Mouse (Mus musculus) limb, embryonic 15.5 days (tissue): ENCODE results near the gene Chpf2. TPM values are rescaled to one million over a fixed set of nuclear protein-coding genes. Genes with fewer than 3 reads are reported as not detected.

ENCODE experiments used
- ATAC-seq: fragments of 200-750 bp; cut with Nextera tagmentation; 2 replicates; pipeline ENCODE4 v1.8.0; 2017; ENCODE audit warnings: low read depth, moderate TSS enrichment; ENCODE audit not compliant: insufficient number of reproducible peaks, low FRiP score, low TSS enrichment
- H3K27ac ChIP-seq: fragments of 300-500 bp; sonication (generic); 2 replicates; pipeline ENCODE4 v1.5.1; 2015; ENCODE audit warnings: moderate library complexity, mild to moderate bottlenecking, inconsistent platforms
- H3K27me3 ChIP-seq: fragments of 300-500 bp; sonication (generic); 2 replicates; pipeline ENCODE4 v1.6.1; 2015; ENCODE audit warnings: inconsistent platforms
- H3K36me3 ChIP-seq: fragments of 300-500 bp; sonication (generic); 2 replicates; pipeline ENCODE4 v1.6.1; 2015; ENCODE audit warnings: inconsistent platforms
- H3K4me1 ChIP-seq: fragments of 300-500 bp; sonication (generic); 2 replicates; pipeline ENCODE4 v1.6.1; 2015; ENCODE audit warnings: inconsistent platforms
- H3K4me2 ChIP-seq: fragments of 300-500 bp; sonication (generic); 2 replicates; pipeline ENCODE4 v1.6.1; 2015; ENCODE audit warnings: mild to moderate bottlenecking, inconsistent platforms
- H3K4me3 ChIP-seq: fragments of 300-500 bp; sonication (generic); 2 replicates; pipeline ENCODE4 v1.5.1; 2015; ENCODE audit warnings: mild to moderate bottlenecking, inconsistent platforms
- H3K9ac ChIP-seq: fragments of 300-500 bp; sonication (generic); 2 replicates; pipeline ENCODE4 v1.6.1; 2015; ENCODE audit warnings: inconsistent platforms
- H3K9me3 ChIP-seq: fragments of 300-500 bp; sonication (generic); 2 replicates; pipeline ENCODE4 v1.6.1; 2016; ENCODE audit warnings: inconsistent platforms
- WGBS: fragments of 180-500 bp; shearing (Covaris S2); methylation state at CpG from one replicate; pipeline ENCODE4 v1.1.7; 2015; 5-methylcytosine and 5-hydroxymethylcytosine counted together
- polyA plus RNA-seq: library from polyadenylated mRNA; unstranded; fragments of >200 nt; fragmentation: Nextera tagmentation; extraction: Ambion mirVana; gene quantifications from 2 replicates; pipeline ENCODE4 v1.2.1, GENCODE M21; 2015

The Chpf2 gene
- polyA plus RNA-seq, 1 experiment from 2014 or later = 37.7 TPM

- WGBS = 84% methylated on average over 1 of the region's 1 CpGs
- no peaks in the 10 kb centered on the region for H3K27me3 ChIP-seq
- H3K4me1 ChIP-seq = peaks cover 15% of the 10 kb centered on the region
- no peaks in the 10 kb centered on the region for H3K9me3 ChIP-seq
- no peak for ATAC-seq
- H3K27ac ChIP-seq = no peak overlapping the region
- peaks cover 44% of the 10 kb centered on the region for H3K36me3 ChIP-seq
- H3K9ac ChIP-seq = 0 out of 2 replicates have a peak overlapping the region, but pooled peaks have one; percentile 78
- H3K4me2 ChIP-seq = peak overlapping the region; percentile 81
- H3K4me3 ChIP-seq = peak overlapping the region; percentile 79
Measured at GRCm38 (mm10) chr5:24575948-24576347, 10.6 kb upstream of the Chpf2 start.

- WGBS = under 1% methylated on average over 32 of the region's 32 CpGs
- peak; percentile 0; the same call in 1 of the 2 replicates for ATAC-seq
- no peaks in the 10 kb centered on the region for H3K9me3 ChIP-seq
Measured at GRCm38 (mm10) chr5:24576801-24577182, 9.7 kb upstream of the Chpf2 start.

DNA sequence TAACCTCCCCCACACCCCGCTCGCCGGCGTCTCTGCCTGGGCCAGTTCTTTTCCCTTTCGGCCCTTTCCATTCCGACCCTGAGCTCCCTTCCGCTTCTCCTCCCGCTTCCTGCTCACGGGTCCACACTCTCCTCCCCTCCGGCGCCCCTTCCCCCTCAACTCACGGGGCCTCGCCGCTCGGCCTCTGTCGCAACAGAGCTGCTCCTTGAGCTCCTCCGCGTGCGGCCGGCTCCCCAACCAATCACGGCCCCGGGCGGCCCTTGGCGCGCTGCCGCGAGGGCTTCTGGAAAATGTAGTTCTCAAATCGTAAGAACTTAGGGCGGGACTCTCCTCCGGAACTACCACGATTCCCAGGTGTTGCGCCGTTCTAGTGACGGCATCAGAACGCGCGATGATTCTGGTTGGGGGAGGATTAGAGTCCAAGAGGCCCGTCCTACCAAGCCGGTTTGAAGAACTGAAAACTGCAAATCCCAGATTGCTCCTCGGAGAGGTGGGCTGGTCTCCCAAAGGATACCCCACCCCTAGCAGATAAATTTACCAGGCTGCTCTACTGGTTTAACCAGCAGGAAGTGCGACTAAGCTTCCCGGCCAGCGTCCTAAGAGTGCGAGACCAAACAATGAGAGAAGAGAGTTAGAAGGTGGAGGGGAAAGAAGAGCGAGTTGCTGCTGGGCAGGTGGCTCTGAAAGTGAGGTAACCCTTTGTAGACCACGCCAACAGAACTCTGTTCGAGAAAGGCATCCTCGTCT is 9.2 kb upstream of the Chpf2 start, which contains the start of gene Abcf2:
Abcf2 (minus strand) TSS at position 285 of the 747 bp plus-strand sequence.
- under 1% methylated on average over 48 of the region's 48 CpGs for WGBS
- H3K36me3 ChIP-seq = peaks cover 30% of the 10 kb centered on the region
- H3K4me3 ChIP-seq = peak within 1 kb of the TSS; percentile 79
- H3K4me2 ChIP-seq = peak within 1 kb of the TSS; percentile 81
- H3K27me3 ChIP-seq = no peaks in the 10 kb centered on the region
- peaks cover 15% of the 10 kb centered on the region for H3K4me1 ChIP-seq
- ATAC-seq = peak; percentile 96
- H3K27ac ChIP-seq = peak within 1 kb of the TSS; percentile 87
- H3K9me3 ChIP-seq = no peaks in the 10 kb centered on the region
- H3K9ac ChIP-seq = peak within 1 kb of the TSS; percentile 78

More at GRCm38 (mm10) chr5:24576801-24577182, 9.7 kb upstream of the Chpf2 start:
- Histone ChIP-seq H3K27ac (peak overlapping the region; percentile 87), H3K27me3 (no peaks in the 10 kb centered on the region), H3K4me2 (peak overlapping the region; percentile 81), H3K36me3 (peaks cover 35% of the 10 kb centered on the region), H3K9ac (peak overlapping the region; percentile 78), H3K4me3 (peak overlapping the region; percentile 79), H3K4me1 (peaks cover 15% of the 10 kb centered on the region)

DNA sequence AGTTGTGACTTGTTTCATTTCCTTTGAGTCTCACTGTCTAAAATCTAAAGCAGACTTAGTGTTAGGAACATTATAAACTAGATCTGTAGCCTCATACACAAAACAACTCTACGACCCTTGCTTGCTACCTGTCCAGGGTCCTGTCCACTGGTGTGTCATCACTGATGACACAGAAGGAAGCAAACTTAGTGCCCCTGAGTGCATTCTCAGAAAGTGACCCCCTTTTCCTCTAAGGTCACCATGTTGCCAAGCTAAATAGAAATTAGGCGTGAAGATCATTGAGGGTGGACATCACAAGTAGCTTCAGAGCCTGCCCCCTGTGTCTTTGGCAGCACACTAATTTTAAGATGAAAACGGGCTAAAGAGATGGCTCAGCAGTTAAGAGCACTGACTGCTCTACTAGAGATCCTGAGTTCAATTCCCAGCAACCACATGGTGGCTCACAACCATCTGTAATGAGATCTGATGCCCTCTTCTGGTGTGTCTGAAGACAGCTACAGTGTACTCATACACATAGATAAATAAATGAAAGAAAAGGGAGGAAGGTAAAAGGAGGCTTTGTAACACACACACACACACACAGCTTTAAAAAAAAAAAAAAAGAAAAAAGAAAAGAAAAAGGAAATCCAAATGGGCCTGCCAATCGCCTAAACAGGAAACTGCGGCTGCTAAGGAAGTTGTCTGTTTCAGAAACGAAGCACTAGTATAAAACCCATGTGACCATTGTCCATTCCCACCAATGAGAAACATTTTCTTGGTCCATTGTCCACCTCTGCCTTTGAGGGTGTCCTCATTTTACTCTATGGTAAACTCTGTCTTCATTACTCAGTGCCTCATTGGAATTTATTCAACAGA is 8.2 kb upstream of the Chpf2 start:
- peak overlapping the region; percentile 59 for H3K4me2 ChIP-seq
- 67% methylated on average over 6 of the region's 6 CpGs for WGBS
- ATAC-seq = no peak
- H3K4me3 ChIP-seq = peak overlapping the region; percentile 79
- peaks cover 20% of the 10 kb centered on the region for H3K36me3 ChIP-seq
- no peaks in the 10 kb centered on the region for H3K9me3 ChIP-seq
- H3K9ac ChIP-seq = no peak overlapping the region
- H3K27ac ChIP-seq = peak overlapping the region; percentile 84
- peaks cover 15% of the 10 kb centered on the region for H3K4me1 ChIP-seq
- H3K27me3 ChIP-seq = no peaks in the 10 kb centered on the region

DNA sequence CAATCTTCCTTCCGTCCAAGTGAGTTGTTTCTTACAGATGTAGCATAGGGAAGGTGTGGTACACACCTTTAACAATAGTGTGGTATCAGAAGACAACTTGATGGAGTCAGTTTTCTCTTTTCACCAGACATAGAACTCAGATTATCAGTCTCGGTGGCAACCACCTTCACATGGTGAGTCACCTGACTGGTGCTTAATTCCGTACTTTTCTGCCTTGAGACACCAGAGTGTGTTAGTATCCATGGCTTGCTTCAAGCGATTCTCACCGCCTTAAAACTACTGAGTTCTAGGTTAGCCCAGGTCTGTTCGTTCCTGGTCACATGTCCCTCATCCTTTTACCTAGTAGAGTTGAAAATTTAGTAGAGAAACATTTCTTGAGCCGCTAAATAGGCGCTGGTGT is 435 bp upstream of the Chpf2 start:
- Histone ChIP-seq H3K4me2 (peak overlapping the region; percentile 78), H3K4me1 (peaks cover 26% of the 10 kb centered on the region), H3K27me3 (no peaks in the 10 kb centered on the region), H3K36me3 (peaks cover 31% of the 10 kb centered on the region), H3K9me3 (no peaks in the 10 kb centered on the region), H3K4me3 (peak overlapping the region; percentile 86), H3K27ac (no peak overlapping the region), H3K9ac (peak overlapping the region; percentile 38; the same call in 1 of the 2 replicates)
- 7% methylated on average over 8 of the region's 8 CpGs for WGBS
- no peak for ATAC-seq

DNA sequence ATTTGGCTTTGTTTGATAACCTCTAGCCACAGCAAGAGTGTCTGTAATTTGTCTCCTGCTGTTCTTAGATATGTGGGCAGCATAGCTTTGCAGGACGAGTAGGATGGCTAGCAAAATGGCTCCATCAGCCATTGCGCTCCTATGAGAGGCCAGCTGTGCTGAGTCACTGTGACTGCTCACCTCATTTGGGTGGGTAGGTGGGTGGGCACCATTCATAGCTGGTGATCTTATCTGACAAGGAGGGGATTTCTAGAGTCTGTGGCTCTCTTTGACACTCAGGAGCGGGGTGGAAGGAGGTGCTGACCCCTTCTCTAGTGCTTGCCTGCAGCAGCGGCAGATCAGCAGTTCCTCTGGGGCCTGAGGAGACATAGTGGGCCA is 648 bp downstream of the Chpf2 start:
- 26% methylated on average over 4 of the region's 4 CpGs for WGBS
- Histone ChIP-seq H3K4me3 (peak overlapping the region; percentile 86), H3K27ac (peak overlapping the region; percentile 82), H3K4me2 (peak overlapping the region; percentile 78), H3K9ac (peak overlapping the region; percentile 66), H3K27me3 (no peaks in the 10 kb centered on the region), H3K4me1 (peaks cover 35% of the 10 kb centered on the region), H3K9me3 (no peaks in the 10 kb centered on the region), H3K36me3 (peaks cover 42% of the 10 kb centered on the region)
- ATAC-seq = no peak

DNA sequence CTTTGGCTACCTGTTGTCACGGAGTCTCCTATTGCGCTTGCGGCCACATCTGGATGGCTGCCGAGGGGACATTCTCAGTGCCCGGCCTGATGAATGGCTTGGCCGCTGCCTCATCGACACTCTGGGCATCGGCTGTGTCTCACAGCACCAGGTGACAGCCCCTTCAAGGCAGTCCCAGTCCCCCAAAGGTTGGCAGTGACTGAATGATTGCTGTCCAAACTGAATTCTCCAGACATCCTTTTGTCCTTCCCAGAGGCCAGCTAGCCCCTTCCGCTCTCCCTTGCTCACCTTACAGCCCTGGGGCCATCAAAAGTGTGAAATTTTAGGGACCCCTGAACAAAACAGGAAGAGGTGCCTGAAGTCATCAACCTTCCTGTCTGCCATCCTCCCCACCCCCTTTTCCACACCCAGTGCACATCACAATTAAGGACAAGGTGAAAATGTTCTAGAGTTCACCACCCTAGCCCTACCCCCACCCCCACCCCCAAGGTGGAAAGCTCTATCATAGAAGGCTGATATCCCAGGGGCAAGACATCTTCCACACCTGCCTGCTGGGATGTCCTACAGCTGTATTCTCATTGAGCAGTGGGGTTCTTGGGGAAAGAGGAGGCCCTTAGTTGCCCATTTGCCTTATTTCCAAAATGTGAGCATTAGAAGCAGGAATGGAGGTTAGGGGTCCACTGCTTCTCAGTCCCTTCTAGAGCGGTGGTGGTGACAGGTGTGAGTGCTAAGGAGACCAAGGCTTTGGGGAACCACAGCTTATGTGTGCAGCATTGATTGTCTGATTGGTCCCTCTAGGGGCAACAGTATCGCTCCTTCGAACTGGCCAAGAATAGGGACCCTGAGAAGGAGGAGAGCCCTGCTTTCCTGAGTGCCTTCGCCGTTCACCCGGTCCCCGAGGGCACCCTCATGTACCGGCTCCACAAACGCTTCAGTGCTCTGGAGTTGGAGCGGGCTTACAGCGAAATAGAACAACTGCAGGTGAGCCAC is 3.3 kb downstream of the Chpf2 start:
- WGBS = 89% methylated on average over 20 of the region's 20 CpGs
- Histone ChIP-seq H3K4me3 (no peak overlapping the region), H3K27ac (no peak overlapping the region), H3K9me3 (no peaks in the 10 kb centered on the region), H3K4me2 (no peak overlapping the region), H3K4me1 (peaks cover 41% of the 10 kb centered on the region), H3K9ac (no peak overlapping the region), H3K27me3 (no peaks in the 10 kb centered on the region), H3K36me3 (peaks cover 68% of the 10 kb centered on the region)
- no peak for ATAC-seq

- Histone ChIP-seq H3K36me3 (peaks cover 82% of the 10 kb centered on the region), H3K4me1 (peaks cover 40% of the 10 kb centered on the region), H3K27ac (no peak overlapping the region), H3K4me2 (no peak overlapping the region), H3K9ac (no peak overlapping the region), H3K27me3 (no peaks in the 10 kb centered on the region), H3K9me3 (no peaks in the 10 kb centered on the region), H3K4me3 (no peak overlapping the region)
- ATAC-seq = no peak
- WGBS = 30% methylated on average over 23 of the region's 23 CpGs
Measured at GRCm38 (mm10) chr5:24591268-24591721, 4.8 kb downstream of the Chpf2 start.

DNA sequence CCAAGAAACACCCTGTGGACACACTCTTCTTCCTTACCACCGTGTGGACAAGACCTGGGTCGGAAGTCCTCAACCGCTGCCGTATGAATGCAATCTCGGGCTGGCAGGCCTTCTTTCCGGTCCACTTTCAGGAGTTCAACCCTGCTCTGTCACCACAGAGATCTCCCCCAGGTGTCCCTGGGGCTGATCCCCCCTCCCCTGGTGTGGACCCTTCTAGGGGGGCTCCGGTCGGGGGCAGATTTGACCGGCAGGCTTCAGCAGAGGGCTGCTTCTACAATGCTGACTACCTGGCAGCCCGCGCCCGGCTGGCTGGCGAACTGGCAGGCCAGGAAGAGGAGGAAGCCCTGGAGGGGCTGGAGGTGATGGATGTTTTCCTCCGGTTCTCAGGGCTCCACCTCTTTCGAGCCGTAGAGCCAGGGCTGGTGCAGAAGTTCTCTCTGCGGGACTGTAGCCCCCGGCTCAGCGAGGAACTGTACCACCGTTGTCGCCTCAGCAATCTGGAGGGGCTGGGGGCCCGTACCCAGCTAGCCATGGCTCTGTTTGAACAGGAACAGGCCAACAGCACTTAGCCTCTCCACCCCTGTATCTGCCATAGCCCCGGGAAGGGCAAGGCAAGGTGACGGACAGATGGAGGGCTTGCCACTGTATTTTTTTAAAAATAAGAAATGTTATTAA is 5.4 kb downstream of the Chpf2 start:
- H3K27ac ChIP-seq = no peak overlapping the region
- H3K4me2 ChIP-seq = no peak overlapping the region
- peaks cover 47% of the 10 kb centered on the region for H3K4me1 ChIP-seq
- H3K36me3 ChIP-seq = peaks cover 82% of the 10 kb centered on the region
- no peak overlapping the region for H3K9ac ChIP-seq
- no peak for ATAC-seq
- WGBS = 59% methylated on average over 24 of the region's 24 CpGs
- no peak overlapping the region for H3K4me3 ChIP-seq
- no peaks in the 10 kb centered on the region for H3K9me3 ChIP-seq
- H3K27me3 ChIP-seq = no peaks in the 10 kb centered on the region

GRCm38 (mm10) chr5:24592471-24593160 is 6.1 kb downstream of the Chpf2 start:
- peak; percentile 41; the same call in 1 of the 2 replicates for ATAC-seq
- no peak overlapping the region for H3K27ac ChIP-seq
- no peak overlapping the region for H3K9ac ChIP-seq
- no peak overlapping the region for H3K4me2 ChIP-seq
- no peak overlapping the region for H3K4me3 ChIP-seq
- peaks cover 82% of the 10 kb centered on the region for H3K36me3 ChIP-seq
- peaks cover 46% of the 10 kb centered on the region for H3K4me1 ChIP-seq
- 60% methylated on average over 21 of the region's 21 CpGs for WGBS
- H3K9me3 ChIP-seq = no peaks in the 10 kb centered on the region
- H3K27me3 ChIP-seq = no peaks in the 10 kb centered on the region
